Mouse (Mus musculus) forebrain, embryonic 11.5 days (tissue): Measurements from ENCODE around the gene Coil. TPM values are rescaled to one million over a fixed set of nuclear protein-coding genes. Genes with fewer than 3 reads are reported as not detected.

Experiments
- ATAC-seq: fragments of 200-750 bp; cut with Nextera tagmentation; replicated peaks from 2 replicates; pipeline ENCODE4 v1.8.0; 2017; ENCODE audit warnings: moderate TSS enrichment; ENCODE audit not compliant: low FRiP score
- DNase-seq: peaks from one replicate; pipeline ENCODE4 v3.0.0-alpha.2; 2017; ENCODE audit warnings: low spot score
- H3K27ac ChIP-seq: fragments of 300-500 bp; sonication (generic); 2 replicates; pipeline ENCODE4 v1.5.1; 2014; ENCODE audit warnings: low read depth, low read length
- H3K27me3 ChIP-seq: fragments of 300-500 bp; sonication (generic); 2 replicates; pipeline ENCODE4 v1.6.1; 2014; ENCODE audit warnings: mild to moderate bottlenecking, low read length, mixed read lengths; ENCODE audit not compliant: control insufficient read depth, insufficient read depth
- H3K36me3 ChIP-seq: fragments of 300-500 bp; sonication (generic); 2 replicates; pipeline ENCODE4 v1.6.1; 2014; ENCODE audit warnings: mild to moderate bottlenecking, low read length, moderate library complexity, mixed read lengths; ENCODE audit not compliant: control insufficient read depth, insufficient read depth
- H3K4me1 ChIP-seq: fragments of 300-500 bp; sonication (generic); replicated peaks from 2 replicates; pipeline ENCODE4 v1.6.1; 2014; ENCODE audit warnings: low read length, mixed read lengths; ENCODE audit not compliant: control insufficient read depth, insufficient read depth
- H3K4me2 ChIP-seq: fragments of 300-500 bp; sonication (generic); 2 replicates; pipeline ENCODE4 v1.6.1; 2014; ENCODE audit warnings: low read depth, mild to moderate bottlenecking, low read length, moderate library complexity, mixed read lengths; ENCODE audit not compliant: severe bottlenecking
- H3K4me3 ChIP-seq: fragments of 300-500 bp; sonication (generic); 2 replicates; pipeline ENCODE4 v1.5.1; 2014; ENCODE audit warnings: low read depth, low read length
- H3K9ac ChIP-seq: fragments of 300-500 bp; sonication (generic); 2 replicates; pipeline ENCODE4 v1.6.1; 2014; ENCODE audit warnings: low read length
- H3K9me3 ChIP-seq: fragments of 300-500 bp; sonication (generic); 2 replicates; pipeline ENCODE4 v1.6.1; 2016; ENCODE audit warnings: low read length, mixed read lengths; ENCODE audit not compliant: control insufficient read depth
- WGBS: fragments of 180-500 bp; shearing (Covaris S2); extraction: QIAGEN DNeasy Blood & Tissue Kit; methylation state at CpG from one replicate; pipeline ENCODE4 v1.1.7; 2014; 5-methylcytosine and 5-hydroxymethylcytosine counted together
- polyA plus RNA-seq: library from polyadenylated mRNA; unstranded; fragments of >200 nt; fragmentation: Nextera tagmentation; extraction: Ambion mirVana; gene quantifications from 2 replicates; pipeline ENCODE4 v1.2.1, GENCODE M21; 2014

The Coil gene
- polyA plus RNA-seq = 20.4 and 24.5 TPM in 2 replicates

GRCm38 (mm10) chr11:88970202-88970732, at the start of gene Coil:
Coil (plus strand) TSS chr11:88970252.
- Histone ChIP-seq H3K9ac (no peak within 1 kb of the TSS), H3K27ac (no peak within 1 kb of the TSS), H3K36me3 (no peaks in the 10 kb centered on the region), H3K4me2 (no peak within 1 kb of the TSS), H3K27me3 (no peaks in the 10 kb centered on the region), H3K4me3 (no peak within 1 kb of the TSS), H3K9me3 (no peaks in the 10 kb centered on the region), H3K4me1 (no peaks in the 10 kb centered on the region; the same call in 1 of the 2 replicates)
- DNase-seq (peak; percentile 50), ATAC-seq (no peak; the same call in 1 of the 2 replicates)
- 40% methylated on average over 2 of the region's 2 CpGs for WGBS

GRCm38 (mm10) chr11:88926566-88926965, 43.5 kb upstream of the Coil start:
- no peak for DNase-seq
- Histone ChIP-seq H3K36me3 (no peaks in the 10 kb centered on the region; the same call in 1 of the 2 replicates), H3K4me1 (no peaks in the 10 kb centered on the region), H3K9ac (no peak overlapping the region), H3K27ac (no peak overlapping the region), H3K4me3 (no peak overlapping the region), H3K4me2 (no peak overlapping the region), H3K27me3 (no peaks in the 10 kb centered on the region), H3K9me3 (no peaks in the 10 kb centered on the region)
- 92% methylated on average over 5 of the region's 5 CpGs for WGBS
- ATAC-seq = no peak

- H3K4me3 ChIP-seq = no peak overlapping the region
- no peaks in the 10 kb centered on the region for H3K4me1 ChIP-seq
- DNase-seq (no peak), ATAC-seq (no peak)
- H3K36me3 ChIP-seq = no peaks in the 10 kb centered on the region; the same call in 1 of the 2 replicates
- no peak overlapping the region for H3K9ac ChIP-seq
- no peaks in the 10 kb centered on the region for H3K27me3 ChIP-seq
- no peak overlapping the region for H3K27ac ChIP-seq
- no peaks in the 10 kb centered on the region for H3K9me3 ChIP-seq
- no peak overlapping the region for H3K4me2 ChIP-seq
- WGBS = 77% methylated on average over 14 of the region's 14 CpGs
Measured at GRCm38 (mm10) chr11:88931692-88932530, 38.1 kb upstream of the Coil start.

GRCm38 (mm10) chr11:88933030-88933429, 37.0 kb upstream of the Coil start:
- ATAC-seq (no peak), DNase-seq (no peak)
- no peak overlapping the region for H3K9ac ChIP-seq
- H3K9me3 ChIP-seq = no peaks in the 10 kb centered on the region
- WGBS = 95% methylated on average over 9 of the region's 9 CpGs
- no peaks in the 10 kb centered on the region for H3K27me3 ChIP-seq
- H3K4me3 ChIP-seq = no peak overlapping the region
- no peak overlapping the region for H3K4me2 ChIP-seq
- no peaks in the 10 kb centered on the region; the same call in 1 of the 2 replicates for H3K36me3 ChIP-seq
- no peaks in the 10 kb centered on the region for H3K4me1 ChIP-seq
- no peak overlapping the region for H3K27ac ChIP-seq

GRCm38 (mm10) chr11:88934089-88935000, 35.7 kb upstream of the Coil start:
- ATAC-seq (no peak), DNase-seq (no peak)
- 93% methylated on average over 19 of the region's 19 CpGs for WGBS

GRCm38 (mm10) chr11:88937886-88938285, 32.2 kb upstream of the Coil start:
- H3K4me1 ChIP-seq = no peaks in the 10 kb centered on the region
- no peak overlapping the region for H3K27ac ChIP-seq
- no peak for DNase-seq
- H3K27me3 ChIP-seq = no peaks in the 10 kb centered on the region
- H3K36me3 ChIP-seq = no peaks in the 10 kb centered on the region; the same call in 1 of the 2 replicates
- H3K9ac ChIP-seq = no peak overlapping the region
- no peak overlapping the region for H3K4me2 ChIP-seq
- ATAC-seq = no peak
- no peak overlapping the region for H3K4me3 ChIP-seq
- 81% methylated on average over 2 of the region's 2 CpGs for WGBS
- no peaks in the 10 kb centered on the region for H3K9me3 ChIP-seq

More at GRCm38 (mm10) chr11:88934089-88935000, 35.7 kb upstream of the Coil start:
- no peaks in the 10 kb centered on the region for H3K27me3 ChIP-seq
- no peaks in the 10 kb centered on the region for H3K4me1 ChIP-seq
- H3K4me3 ChIP-seq = no peak overlapping the region
- no peak overlapping the region for H3K27ac ChIP-seq
- no peak overlapping the region for H3K9ac ChIP-seq
- no peaks in the 10 kb centered on the region for H3K9me3 ChIP-seq
- no peak overlapping the region for H3K4me2 ChIP-seq
- no peaks in the 10 kb centered on the region; the same call in 1 of the 2 replicates for H3K36me3 ChIP-seq

- Histone ChIP-seq H3K9ac (no peak overlapping the region), H3K4me2 (no peak overlapping the region), H3K4me3 (no peak overlapping the region), H3K27ac (no peak overlapping the region), H3K36me3 (no peaks in the 10 kb centered on the region; the same call in 1 of the 2 replicates), H3K4me1 (no peaks in the 10 kb centered on the region), H3K27me3 (no peaks in the 10 kb centered on the region), H3K9me3 (no peaks in the 10 kb centered on the region)
- WGBS = 95% methylated on average over 2 of the region's 2 CpGs
- ATAC-seq (no peak), DNase-seq (no peak)
Measured at GRCm38 (mm10) chr11:88938770-88939169, 31.3 kb upstream of the Coil start.

GRCm38 (mm10) chr11:88939634-88940033, 30.4 kb upstream of the Coil start:
- ATAC-seq (no peak), DNase-seq (no peak)
- WGBS = 96% methylated on average over 4 of the region's 4 CpGs
- Histone ChIP-seq H3K4me1 (no peaks in the 10 kb centered on the region), H3K9ac (no peak overlapping the region), H3K4me2 (no peak overlapping the region), H3K9me3 (no peaks in the 10 kb centered on the region), H3K36me3 (no peaks in the 10 kb centered on the region), H3K27me3 (no peaks in the 10 kb centered on the region), H3K4me3 (no peak overlapping the region), H3K27ac (no peak overlapping the region)
